Mouse (Mus musculus): ENCODE results near the gene Pgam2.

DNA sequence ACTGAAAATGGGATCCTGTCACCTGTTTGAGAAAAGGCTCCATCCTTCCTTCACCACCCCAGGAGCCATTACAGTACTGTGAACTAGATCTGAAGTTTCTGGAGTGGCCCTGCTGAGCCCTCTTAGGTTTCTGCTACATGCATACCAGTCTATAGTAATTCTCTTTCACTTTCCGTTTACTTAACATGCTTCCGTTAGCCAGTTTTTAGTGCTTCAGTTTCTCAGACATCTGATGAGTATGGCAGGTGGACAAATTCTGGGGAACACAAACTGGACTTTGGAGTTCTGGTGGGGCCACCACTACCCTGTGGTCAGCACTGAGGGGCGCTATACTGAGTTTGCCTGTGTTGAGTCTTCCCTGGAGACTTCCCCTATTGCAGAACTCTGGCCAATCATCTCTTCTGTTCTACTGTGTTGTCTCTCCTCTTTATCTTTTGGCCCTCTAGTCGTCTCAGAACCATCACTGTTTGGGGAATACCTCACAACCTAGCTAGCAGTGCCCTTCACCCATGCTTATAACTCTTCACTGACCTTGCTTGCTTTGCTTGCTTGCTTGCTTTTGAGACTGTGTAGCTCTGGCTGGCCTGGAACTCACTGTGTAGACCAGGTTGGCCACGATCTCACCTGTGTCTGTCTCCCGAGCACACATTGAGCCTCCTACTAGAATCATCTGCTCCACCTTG lies 14.3 kb downstream of the Pgam2 start:
- TF ChIP-seq CTCF (IDR thresholded peaks at IDR 0.05; ENCODE audit: borderline replicate concordance, control insufficient read depth, extremely low read depth, insufficient read depth, low read length, poor library complexity), result no peak
- no peak for TF ChIP-seq POLR2A (IDR thresholded peaks at IDR 0.05; ENCODE audit: control insufficient read depth, extremely low read depth, insufficient read depth, low read length, poor library complexity)
